Mouse (Mus musculus) lung, postnatal 0 days (tissue): ENCODE measurements around the gene Ctnnbl1. TPM values are rescaled to one million over a fixed set of nuclear protein-coding genes. Genes with fewer than 3 reads are reported as not detected.
A peak's percentile ranks its signal among the peaks of the same experiment; 100 is the strongest.

ENCODE experiments used
- ATAC-seq: fragments of 200-750 bp; cut with Nextera tagmentation; 2 replicates; pipeline ENCODE4 v1.8.0; 2017; ENCODE audit warnings: moderate library complexity
- DNase-seq: peaks from one replicate; pipeline ENCODE4 v3.0.0-alpha.2; 2016; ENCODE audit warnings: low spot score
- H3K27ac ChIP-seq: fragments of 300-500 bp; sonication (generic); 2 replicates; pipeline ENCODE4 v1.5.1; 2014; ENCODE audit warnings: antibody characterized with exemption, mild to moderate bottlenecking, low read length, mixed read lengths
- H3K27me3 ChIP-seq: fragments of 300-500 bp; sonication (generic); replicated peaks from 2 replicates; pipeline ENCODE4 v1.6.1; 2014; ENCODE audit warnings: low read length, mixed read lengths; ENCODE audit not compliant: insufficient read depth
- H3K36me3 ChIP-seq: fragments of 300-500 bp; sonication (generic); 2 replicates; pipeline ENCODE4 v1.6.1; 2014; ENCODE audit warnings: low read length, mixed read lengths; ENCODE audit not compliant: insufficient read depth
- H3K4me1 ChIP-seq: fragments of 300-500 bp; sonication (generic); 2 replicates; pipeline ENCODE4 v1.6.1; 2014; ENCODE audit warnings: antibody characterized with exemption, low read depth, low read length, mixed read lengths; ENCODE audit not compliant: insufficient read depth
- H3K4me2 ChIP-seq: fragments of 300-500 bp; sonication (generic); replicated peaks from 2 replicates; pipeline ENCODE4 v1.6.1; 2014; ENCODE audit warnings: low read depth, mild to moderate bottlenecking, low read length, moderate library complexity, mixed read lengths
- H3K4me3 ChIP-seq: fragments of 300-500 bp; sonication (generic); 2 replicates; pipeline ENCODE4 v1.5.1; 2014; ENCODE audit warnings: low read depth, low read length
- H3K9ac ChIP-seq: fragments of 300-500 bp; sonication (generic); replicated peaks from 2 replicates; pipeline ENCODE4 v1.6.1; 2014; ENCODE audit warnings: low read depth, mild to moderate bottlenecking
- H3K9me3 ChIP-seq: fragments of 300-500 bp; sonication (generic); 2 replicates; pipeline ENCODE4 v1.6.1; 2016; ENCODE audit warnings: low read length, mixed read lengths
- CTCF ChIP-seq: IDR thresholded peaks from 2 replicates; pipeline ENCODE4 v1.5.1; 2016; ENCODE audit warnings: antibody characterized with exemption, mild to moderate bottlenecking
- EP300 ChIP-seq: IDR thresholded peaks from 2 replicates; pipeline ENCODE4 v1.6.1; 2016; ENCODE audit warnings: antibody characterized with exemption, mild to moderate bottlenecking, control low read depth
- WGBS: fragments of 180-500 bp; shearing (Covaris S2); extraction: QIAGEN DNeasy Blood & Tissue Kit; methylation state at CpG from one replicate; pipeline ENCODE4 v1.1.7; 2014; 5-methylcytosine and 5-hydroxymethylcytosine counted together
- polyA plus RNA-seq: library from polyadenylated mRNA; unstranded; fragments of >200 nt; fragmentation: Nextera tagmentation; extraction: Ambion mirVana; gene quantifications from 2 replicates; pipeline ENCODE4 v1.2.1, GENCODE M21; 2015

Ctnnbl1 gene
- polyA plus RNA-seq, 1 experiment from 2014 or later: 30.8 TPM

GRCm38 (mm10) chr2:157718441-157718840 is 18.8 kb upstream of the Ctnnbl1 start:
- ATAC-seq: peak; percentile 66
- 45% methylated on average over 4 of the region's 4 CpGs for WGBS

GRCm38 (mm10) chr2:157723883-157724573 is 13.2 kb upstream of the Ctnnbl1 start:
- Histone ChIP-seq H3K4me3 (no peak overlapping the region), H3K27me3 (no peaks in the 10 kb centered on the region), H3K4me1 (no peaks in the 10 kb centered on the region), H3K9ac (no peak overlapping the region), H3K4me2 (no peak overlapping the region), H3K36me3 (no peaks in the 10 kb centered on the region), H3K9me3 (no peaks in the 10 kb centered on the region), H3K27ac (no peak overlapping the region)
- no peak for TF ChIP-seq EP300
- no peak for TF ChIP-seq CTCF
- DNase-seq (no peak), ATAC-seq (no peak)
- 67% methylated on average over 8 of the region's 8 CpGs for WGBS

More at GRCm38 (mm10) chr2:157718441-157718840, 18.8 kb upstream of the Ctnnbl1 start:
- TF ChIP-seq EP300: no peak
- DNase-seq: peak; percentile 59
- H3K9me3 ChIP-seq: no peaks in the 10 kb centered on the region
- H3K27me3 ChIP-seq: no peaks in the 10 kb centered on the region
- H3K4me1 ChIP-seq: 0 out of 2 replicates have a peak, but pooled peaks cover 3% of the 10 kb centered on the region
- no peak overlapping the region for H3K9ac ChIP-seq
- no peak overlapping the region for H3K27ac ChIP-seq
- H3K36me3 ChIP-seq: no peaks in the 10 kb centered on the region
- H3K4me2 ChIP-seq: no peak overlapping the region
- no peak overlapping the region for H3K4me3 ChIP-seq

DNA sequence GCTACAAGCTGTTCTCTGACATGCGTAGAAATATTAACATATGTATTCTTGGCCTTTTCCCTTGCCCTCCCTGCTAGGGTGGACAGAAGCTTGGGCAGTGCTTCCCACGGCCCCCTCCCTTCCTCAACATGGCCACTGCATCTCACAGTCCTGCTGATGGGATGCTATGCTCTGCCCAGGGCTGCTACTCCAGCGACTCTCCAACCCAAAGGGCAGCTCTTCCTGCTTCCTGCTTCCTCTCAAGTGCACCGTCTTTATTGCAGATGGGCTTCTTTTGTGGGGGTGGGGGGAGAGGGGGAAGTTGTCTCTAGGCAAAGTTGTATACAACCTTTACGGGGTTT is 12.7 kb upstream of the Ctnnbl1 start:
- ATAC-seq: no peak
- H3K27ac ChIP-seq: no peak overlapping the region
- 42% methylated on average over 5 of the region's 5 CpGs for WGBS

GRCm38 (mm10) chr2:157744619-157745018 is 7.4 kb downstream of the Ctnnbl1 start:
- ATAC-seq: no peak
- Histone ChIP-seq H3K27ac (no peak overlapping the region), H3K9me3 (no peaks in the 10 kb centered on the region), H3K4me2 (no peak overlapping the region), H3K4me1 (no peaks in the 10 kb centered on the region), H3K9ac (no peak overlapping the region), H3K36me3 (no peaks in the 10 kb centered on the region), H3K27me3 (no peaks in the 10 kb centered on the region), H3K4me3 (no peak overlapping the region)
- DNase-seq: no peak
- WGBS: 70% methylated on average over 7 of the region's 7 CpGs
- TF ChIP-seq EP300 (no peak), CTCF (no peak)

More for the DNA sequence above, 12.7 kb upstream of the Ctnnbl1 start:
- Histone ChIP-seq H3K36me3 (no peaks in the 10 kb centered on the region), H3K9me3 (no peaks in the 10 kb centered on the region), H3K9ac (no peak overlapping the region), H3K4me1 (no peaks in the 10 kb centered on the region), H3K27me3 (no peaks in the 10 kb centered on the region), H3K4me3 (no peak overlapping the region), H3K4me2 (no peak overlapping the region)
- TF ChIP-seq CTCF: no peak
- no peak for TF ChIP-seq EP300
- no peak for DNase-seq

GRCm38 (mm10) chr2:157745735-157746134 is 8.5 kb downstream of the Ctnnbl1 start:
- ATAC-seq (no peak), DNase-seq (no peak)
- WGBS: over 99% methylated on average over 4 of the region's 4 CpGs
- Histone ChIP-seq H3K27me3 (no peaks in the 10 kb centered on the region), H3K4me3 (no peak overlapping the region), H3K4me2 (no peak overlapping the region), H3K9ac (no peak overlapping the region), H3K9me3 (no peaks in the 10 kb centered on the region), H3K27ac (no peak overlapping the region), H3K36me3 (no peaks in the 10 kb centered on the region), H3K4me1 (0 out of 2 replicates have a peak, but pooled peaks cover 3% of the 10 kb centered on the region)
- no peak for TF ChIP-seq EP300
- TF ChIP-seq CTCF: peak; percentile 37

DNA sequence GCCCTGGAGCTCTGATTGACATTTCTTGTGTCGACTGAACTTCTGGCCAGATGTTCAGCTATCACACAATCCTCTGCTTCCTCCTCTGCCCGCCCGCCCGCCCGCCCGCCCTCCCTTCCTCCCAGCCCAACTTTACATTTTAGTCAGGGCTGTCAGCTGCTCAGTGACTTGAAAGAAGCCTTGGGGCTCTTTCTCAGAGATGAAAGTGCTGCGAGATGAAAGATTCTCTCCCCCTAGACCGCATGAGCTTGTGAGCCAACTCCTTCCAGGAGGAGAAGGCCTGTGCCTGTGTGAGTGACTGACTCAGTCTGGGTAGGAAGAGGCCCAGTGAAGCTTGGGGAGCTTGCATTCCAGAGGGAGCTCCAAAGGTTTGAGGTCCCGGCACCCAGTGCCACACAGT is 9.4 kb downstream of the Ctnnbl1 start:
- Histone ChIP-seq H3K36me3 (no peaks in the 10 kb centered on the region), H3K4me3 (no peak overlapping the region), H3K4me1 (peaks cover 5% of the 10 kb centered on the region; the same call in 1 of the 2 replicates), H3K4me2 (no peak overlapping the region), H3K9ac (no peak overlapping the region), H3K9me3 (no peaks in the 10 kb centered on the region), H3K27me3 (no peaks in the 10 kb centered on the region), H3K27ac (no peak overlapping the region)
- WGBS: 59% methylated on average over 8 of the region's 9 CpGs
- DNase-seq (no peak), ATAC-seq (no peak)
- no peak for TF ChIP-seq CTCF
- TF ChIP-seq EP300: no peak
